Mouse (Mus musculus) kidney, postnatal 4 days (tissue): ENCODE results near the gene Tns1.

ENCODE experiments used
- DNase-seq, 2 experiments: peaks; one replicate each; pipeline ENCODE4 v3.0.0; 2021; ENCODE audit warnings: mixed read lengths in 2 of 2

Tns1 gene

GRCm38 (mm10) chr1:74012706-74013105 is 111.5 kb downstream of the Tns1 start:
- DNase-seq = no peak

GRCm38 (mm10) chr1:74009495-74009894 is 114.8 kb downstream of the Tns1 start:
- no peak for DNase-seq

- DNase-seq = peak in 1 of 2 experiments; percentile 52
Observed at GRCm38 (mm10) chr1:74008966-74009365, 115.3 kb downstream of the Tns1 start.

- DNase-seq = peak in 1 of 2 experiments; percentile 73
Observed at GRCm38 (mm10) chr1:74008498-74008897, 115.8 kb downstream of the Tns1 start.

- DNase-seq = peak in 1 of 2 experiments; percentile 48
Observed at GRCm38 (mm10) chr1:74007398-74008050, 116.7 kb downstream of the Tns1 start.

- DNase-seq = peak; percentile 47 to 56
Observed at GRCm38 (mm10) chr1:74005020-74005419, 119.2 kb downstream of the Tns1 start.

GRCm38 (mm10) chr1:74003723-74004122 is 120.5 kb downstream of the Tns1 start:
- no peak for DNase-seq

GRCm38 (mm10) chr1:74001449-74001820 is 122.8 kb downstream of the Tns1 start:
- peak in 1 of 2 experiments; percentile 37 for DNase-seq

- DNase-seq = no peak
Observed at GRCm38 (mm10) chr1:74000810-74001448, 123.3 kb downstream of the Tns1 start.

GRCm38 (mm10) chr1:74000191-74000651 is 124.0 kb downstream of the Tns1 start:
- peak; percentile 58 to 70 for DNase-seq

- DNase-seq = no peak
Observed at GRCm38 (mm10) chr1:73999533-73999932, 124.7 kb downstream of the Tns1 start.

GRCm38 (mm10) chr1:73998925-73999375 is 125.3 kb downstream of the Tns1 start:
- DNase-seq = peak in 1 of 2 experiments; percentile 24

GRCm38 (mm10) chr1:73998131-73998865 is 126.0 kb downstream of the Tns1 start:
- peak; percentile 62 to 63 for DNase-seq

GRCm38 (mm10) chr1:73997341-73997740 is 126.9 kb downstream of the Tns1 start:
- DNase-seq = no peak

- no peak for DNase-seq
Observed at GRCm38 (mm10) chr1:73996650-73997049, 127.6 kb downstream of the Tns1 start.

- DNase-seq = peak; percentile 83 to 84
Observed at GRCm38 (mm10) chr1:73996209-73996608, 128.0 kb downstream of the Tns1 start.

GRCm38 (mm10) chr1:73995063-73995810 is 129.0 kb downstream of the Tns1 start:
- DNase-seq = peak in 1 of 2 experiments; percentile 65

GRCm38 (mm10) chr1:73993901-73994426 is 130.3 kb downstream of the Tns1 start:
- peak in 1 of 2 experiments; percentile 51 for DNase-seq

GRCm38 (mm10) chr1:73993279-73993678 is 131.0 kb downstream of the Tns1 start:
- no peak for DNase-seq

- peak in 1 of 2 experiments; percentile 24 for DNase-seq
Observed at GRCm38 (mm10) chr1:73992201-73992938, 131.9 kb downstream of the Tns1 start.

- DNase-seq = no peak
Observed at GRCm38 (mm10) chr1:73991226-73991625, 133.0 kb downstream of the Tns1 start.

GRCm38 (mm10) chr1:73990024-73990423 is 134.2 kb downstream of the Tns1 start:
- DNase-seq = no peak
